Mouse (Mus musculus) spleen, embryonic (tissue): ENCODE results near the gene Gdf11.

Source experiments
- CTCF ChIA-PET: fragments of 350-600 bp; sonication (Branson Sonifier 250); formaldehyde crosslinking; loops from one replicate; lab custom pipeline; 2022; lab: Charles Lee

Gene Gdf11

GRCm38 (mm10) chr10:128891296-128892094 is at the start of gene Gdf11:
TSS of gene Gdf11 (minus strand) at chr10:128891718.
- CTCF ChIA-PET: no interaction called here

- CTCF ChIA-PET: no interaction called here
Measured at GRCm38 (mm10) chr10:128940475-128941061, 49.0 kb upstream of the Gdf11 start.

GRCm38 (mm10) chr10:128938974-128939373 is 47.5 kb upstream of the Gdf11 start:
- CTCF ChIA-PET: interaction anchor here (0.8 kb wide), 1 partner anchor 21 kb away, joined by 3 read pairs; no protein-coding TSS in a partner anchor

- CTCF ChIA-PET: interaction anchor here (0.8 kb wide), 1 partner anchor 22 kb away, joined by 3 read pairs; no protein-coding TSS in a partner anchor
Measured at GRCm38 (mm10) chr10:128938457-128938856, 46.9 kb upstream of the Gdf11 start.

- CTCF ChIA-PET: no interaction called here
Measured at GRCm38 (mm10) chr10:128937756-128938390, 46.4 kb upstream of the Gdf11 start.

GRCm38 (mm10) chr10:128935826-128936440 is 44.4 kb upstream of the Gdf11 start:
- CTCF ChIA-PET: no interaction called here

- CTCF ChIA-PET: no interaction called here
Measured at GRCm38 (mm10) chr10:128934997-128935787, 43.7 kb upstream of the Gdf11 start.

- CTCF ChIA-PET: no interaction called here
Measured at GRCm38 (mm10) chr10:128933976-128934721, 42.6 kb upstream of the Gdf11 start.

GRCm38 (mm10) chr10:128933574-128933973 is 42.1 kb upstream of the Gdf11 start, which contains the start of gene Itga7:
TSS of gene Itga7 (plus strand) at chr10:128933818.
- CTCF ChIA-PET: no interaction called here

- CTCF ChIA-PET: no interaction called here
Measured at GRCm38 (mm10) chr10:128931441-128931840, 39.9 kb upstream of the Gdf11 start.

GRCm38 (mm10) chr10:128929638-128930378 is 38.3 kb upstream of the Gdf11 start:
- CTCF ChIA-PET: no interaction called here

- CTCF ChIA-PET: no interaction called here
Measured at GRCm38 (mm10) chr10:128928356-128928755, 36.8 kb upstream of the Gdf11 start.

GRCm38 (mm10) chr10:128923935-128924334 is 32.4 kb upstream of the Gdf11 start, which contains the start of gene Bloc1s1:
TSS of gene Bloc1s1 (minus strand) at chr10:128924035.
- CTCF ChIA-PET: no interaction called here

- CTCF ChIA-PET: no interaction called here
Measured at GRCm38 (mm10) chr10:128923013-128923691, 31.6 kb upstream of the Gdf11 start.

- CTCF ChIA-PET: no interaction called here
Measured at GRCm38 (mm10) chr10:128922822-128923012, 31.2 kb upstream of the Gdf11 start, which contains the start of gene Rdh5. TSS of gene Rdh5 (minus strand) at chr10:128922888.

- CTCF ChIA-PET: interaction anchor here (0.7 kb wide), 1 partner anchor 59 kb away, joined by 4 read pairs; no protein-coding TSS in a partner anchor
Measured at GRCm38 (mm10) chr10:128921883-128922821, 30.6 kb upstream of the Gdf11 start.

GRCm38 (mm10) chr10:128921251-128921650 is 29.7 kb upstream of the Gdf11 start:
- CTCF ChIA-PET: interaction anchor here (0.7 kb wide), 1 partner anchor 58 kb away, joined by 4 read pairs; no protein-coding TSS in a partner anchor

GRCm38 (mm10) chr10:128920736-128921161 is 29.2 kb upstream of the Gdf11 start:
- CTCF ChIA-PET: no interaction called here
